Mouse (Mus musculus) lung, embryonic 16.5 days (tissue): ENCODE results near the gene Slc25a13. TPM values are rescaled to one million over a fixed set of nuclear protein-coding genes. Genes with fewer than 3 reads are reported as not detected.

ENCODE experiments used
- ATAC-seq: fragments of 200-750 bp; cut with Nextera tagmentation; 2 replicates; pipeline ENCODE4 v1.8.0; 2017; ENCODE audit warnings: low read depth, mild to moderate bottlenecking, moderate library complexity
- H3K27ac ChIP-seq: fragments of 300-500 bp; sonication (generic); 2 replicates; pipeline ENCODE4 v1.5.1; 2014; ENCODE audit warnings: mild to moderate bottlenecking, control low read depth, low read length
- H3K27me3 ChIP-seq: fragments of 300-500 bp; sonication (generic); 2 replicates; pipeline ENCODE4 v1.6.1; 2014; ENCODE audit warnings: low read depth, low read length, mixed read lengths; ENCODE audit not compliant: control insufficient read depth, insufficient read depth
- H3K36me3 ChIP-seq: fragments of 300-500 bp; sonication (generic); 2 replicates; pipeline ENCODE4 v1.6.1; 2014; ENCODE audit warnings: low read length; ENCODE audit not compliant: control insufficient read depth, insufficient read depth
- H3K4me1 ChIP-seq: fragments of 300-500 bp; sonication (generic); replicated peaks from 2 replicates; pipeline ENCODE4 v1.6.1; 2014; ENCODE audit warnings: low read length, mixed read lengths; ENCODE audit not compliant: control insufficient read depth, insufficient read depth
- H3K4me2 ChIP-seq: fragments of 300-500 bp; sonication (generic); 2 replicates; pipeline ENCODE4 v1.6.1; 2014; ENCODE audit warnings: low read depth, low read length, control low read depth
- H3K4me3 ChIP-seq: fragments of 300-500 bp; sonication (generic); 2 replicates; pipeline ENCODE4 v1.5.1; 2014; ENCODE audit warnings: mild to moderate bottlenecking, low read length, control low read depth
- H3K9ac ChIP-seq: fragments of 300-500 bp; sonication (generic); 2 replicates; pipeline ENCODE4 v1.6.1; 2014; ENCODE audit warnings: low read length, control low read depth
- H3K9me3 ChIP-seq: fragments of 300-500 bp; sonication (generic); 2 replicates; pipeline ENCODE4 v1.6.1; 2016; ENCODE audit warnings: low read length; ENCODE audit not compliant: control insufficient read depth
- WGBS: fragments of 180-500 bp; shearing (Covaris S2); extraction: QIAGEN DNeasy Blood & Tissue Kit; methylation state at CpG from one replicate; pipeline ENCODE4 v1.1.7; 2014; 5-methylcytosine and 5-hydroxymethylcytosine counted together
- polyA plus RNA-seq: library from polyadenylated mRNA; unstranded; fragments of >200 nt; fragmentation: Nextera tagmentation; extraction: Ambion mirVana; gene quantifications from 2 replicates; pipeline ENCODE4 v1.2.1, GENCODE M21; 2015

Slc25a13 gene
- polyA plus RNA-seq, 1 experiment from 2014 or later = 27.5 TPM

DNA sequence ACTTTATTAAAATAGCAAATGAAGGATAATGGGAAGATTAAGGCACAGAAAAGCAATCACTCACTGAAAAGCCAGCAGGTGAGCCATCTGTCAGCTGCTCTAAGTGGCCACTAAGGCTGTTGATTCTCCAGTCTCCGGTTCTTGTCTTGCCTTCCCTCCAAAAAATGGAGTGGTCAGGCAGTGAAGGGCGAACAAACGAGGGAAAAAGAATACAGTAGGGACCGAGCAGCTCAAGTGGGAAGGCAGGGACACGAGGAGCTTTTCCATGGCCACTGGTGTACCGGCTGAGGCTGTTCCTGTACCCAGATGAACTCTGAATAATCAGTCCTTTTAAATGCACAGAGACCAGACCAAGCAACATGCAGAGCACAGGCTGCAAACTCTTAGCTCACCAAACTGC lies 54.8 kb downstream of the Slc25a13 start:
- no peak overlapping the region for H3K9ac ChIP-seq
- no peak overlapping the region for H3K4me2 ChIP-seq
- H3K4me1 ChIP-seq = 0 out of 2 replicates have a peak, but pooled peaks cover 3% of the 10 kb centered on the region
- WGBS = 72% methylated on average over 6 of the region's 6 CpGs
- no peak for ATAC-seq
- no peaks in the 10 kb centered on the region for H3K9me3 ChIP-seq
- no peak overlapping the region for H3K27ac ChIP-seq
- no peaks in the 10 kb centered on the region for H3K27me3 ChIP-seq
- no peaks in the 10 kb centered on the region for H3K36me3 ChIP-seq
- no peak overlapping the region for H3K4me3 ChIP-seq

- no peak for ATAC-seq
- H3K27ac ChIP-seq = no peak overlapping the region
- H3K4me1 ChIP-seq = 0 out of 2 replicates have a peak, but pooled peaks cover 3% of the 10 kb centered on the region
- no peak overlapping the region for H3K4me2 ChIP-seq
- no peaks in the 10 kb centered on the region for H3K36me3 ChIP-seq
- no peak overlapping the region for H3K4me3 ChIP-seq
- H3K9ac ChIP-seq = no peak overlapping the region
- H3K9me3 ChIP-seq = no peaks in the 10 kb centered on the region
- no peaks in the 10 kb centered on the region for H3K27me3 ChIP-seq
- WGBS = 74% methylated on average over 7 of the region's 7 CpGs
Measured at GRCm38 (mm10) chr6:6160645-6161426, 56.1 kb downstream of the Slc25a13 start.

- 0 out of 2 replicates have a peak, but pooled peaks cover 3% of the 10 kb centered on the region for H3K4me1 ChIP-seq
- WGBS = 19% methylated on average over 7 of the region's 7 CpGs
- no peaks in the 10 kb centered on the region for H3K27me3 ChIP-seq
- H3K4me3 ChIP-seq = no peak overlapping the region
- no peaks in the 10 kb centered on the region for H3K9me3 ChIP-seq
- no peaks in the 10 kb centered on the region for H3K36me3 ChIP-seq
- no peak overlapping the region for H3K9ac ChIP-seq
- H3K4me2 ChIP-seq = no peak overlapping the region
- peak overlapping the region; percentile 5; the same call in 1 of the 2 replicates for H3K27ac ChIP-seq
- peak; percentile 81 for ATAC-seq
Measured at GRCm38 (mm10) chr6:6159221-6159859, 57.6 kb downstream of the Slc25a13 start.

GRCm38 (mm10) chr6:6153426-6153825 lies 63.5 kb downstream of the Slc25a13 start:
- Histone ChIP-seq H3K4me1 (peaks cover 5% of the 10 kb centered on the region; the same call in 1 of the 2 replicates), H3K4me2 (no peak overlapping the region), H3K36me3 (no peaks in the 10 kb centered on the region), H3K9me3 (no peaks in the 10 kb centered on the region), H3K9ac (no peak overlapping the region), H3K4me3 (no peak overlapping the region), H3K27ac (no peak overlapping the region), H3K27me3 (no peaks in the 10 kb centered on the region)
- WGBS = 49% methylated on average over 10 of the region's 10 CpGs
- 0 out of 2 replicates have a peak, but pooled peaks have one; percentile 36 for ATAC-seq

GRCm38 (mm10) chr6:6150811-6151210 lies 66.2 kb downstream of the Slc25a13 start:
- 95% methylated on average over 6 of the region's 6 CpGs for WGBS
- Histone ChIP-seq H3K36me3 (no peaks in the 10 kb centered on the region), H3K4me3 (no peak overlapping the region)

GRCm38 (mm10) chr6:6149751-6150150 lies 67.2 kb downstream of the Slc25a13 start:
- Histone ChIP-seq H3K9me3 (no peaks in the 10 kb centered on the region), H3K36me3 (no peaks in the 10 kb centered on the region), H3K27me3 (no peaks in the 10 kb centered on the region), H3K4me3 (no peak overlapping the region), H3K4me2 (no peak overlapping the region), H3K4me1 (peaks cover 5% of the 10 kb centered on the region; the same call in 1 of the 2 replicates), H3K27ac (no peak overlapping the region), H3K9ac (no peak overlapping the region)
- ATAC-seq = peak; percentile 57
- 38% methylated on average over 2 of the region's 2 CpGs for WGBS

More at GRCm38 (mm10) chr6:6150811-6151210, 66.2 kb downstream of the Slc25a13 start:
- no peaks in the 10 kb centered on the region for H3K9me3 ChIP-seq
- no peak for ATAC-seq
- H3K27me3 ChIP-seq = no peaks in the 10 kb centered on the region
- no peak overlapping the region for H3K4me2 ChIP-seq
- H3K27ac ChIP-seq = no peak overlapping the region
- H3K4me1 ChIP-seq = peaks cover 5% of the 10 kb centered on the region; the same call in 1 of the 2 replicates
- H3K9ac ChIP-seq = no peak overlapping the region

DNA sequence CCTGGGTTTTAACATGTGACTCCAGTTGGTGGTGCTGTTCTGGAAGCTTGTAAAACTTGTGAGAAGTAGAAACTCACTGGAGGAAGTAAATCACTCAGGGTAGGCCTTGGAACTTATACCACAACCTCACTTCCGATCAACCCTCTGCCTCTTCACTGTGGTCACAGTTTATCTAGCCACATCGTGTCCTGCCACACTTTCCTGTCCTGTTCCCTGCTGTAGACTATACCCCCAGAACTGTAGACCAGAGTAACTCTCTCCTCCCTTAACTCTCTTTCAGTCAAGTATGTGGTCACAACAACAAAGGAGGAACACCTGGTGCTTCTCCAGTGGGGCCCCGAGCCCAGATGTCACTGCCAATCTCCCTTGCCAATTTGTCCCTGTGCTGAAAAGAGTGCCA lies 67.6 kb downstream of the Slc25a13 start:
- no peaks in the 10 kb centered on the region for H3K36me3 ChIP-seq
- WGBS = 78% methylated on average over 3 of the region's 3 CpGs

DNA sequence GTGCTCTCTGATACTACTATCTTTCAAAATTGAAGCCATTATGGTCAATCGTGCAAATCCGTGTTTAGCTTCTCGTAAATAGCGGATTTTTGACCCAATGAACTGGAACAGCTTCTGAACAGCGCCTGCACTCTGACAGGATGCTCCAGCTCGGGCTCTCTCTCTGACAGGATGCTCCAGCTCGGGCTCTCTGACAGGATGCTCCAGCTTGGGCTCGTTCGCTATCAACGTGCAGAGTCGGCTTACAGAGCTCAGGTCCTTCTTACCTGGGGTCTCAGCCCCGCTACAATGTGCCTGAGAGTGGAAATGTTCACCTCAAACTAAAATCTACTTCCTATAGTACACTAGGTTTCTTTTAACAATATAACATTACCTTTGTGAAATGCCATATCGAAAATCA lies 71.6 kb downstream of the Slc25a13 start:
- Histone ChIP-seq H3K36me3 (no peaks in the 10 kb centered on the region), H3K4me1 (peaks cover 5% of the 10 kb centered on the region; the same call in 1 of the 2 replicates)
- WGBS = 77% methylated on average over 13 of the region's 13 CpGs

More for the DNA sequence above, 67.6 kb downstream of the Slc25a13 start:
- Histone ChIP-seq H3K27me3 (no peaks in the 10 kb centered on the region), H3K4me3 (no peak overlapping the region), H3K9me3 (no peaks in the 10 kb centered on the region), H3K9ac (no peak overlapping the region), H3K4me2 (no peak overlapping the region), H3K4me1 (peaks cover 5% of the 10 kb centered on the region; the same call in 1 of the 2 replicates), H3K27ac (no peak overlapping the region)
- ATAC-seq = no peak

DNA sequence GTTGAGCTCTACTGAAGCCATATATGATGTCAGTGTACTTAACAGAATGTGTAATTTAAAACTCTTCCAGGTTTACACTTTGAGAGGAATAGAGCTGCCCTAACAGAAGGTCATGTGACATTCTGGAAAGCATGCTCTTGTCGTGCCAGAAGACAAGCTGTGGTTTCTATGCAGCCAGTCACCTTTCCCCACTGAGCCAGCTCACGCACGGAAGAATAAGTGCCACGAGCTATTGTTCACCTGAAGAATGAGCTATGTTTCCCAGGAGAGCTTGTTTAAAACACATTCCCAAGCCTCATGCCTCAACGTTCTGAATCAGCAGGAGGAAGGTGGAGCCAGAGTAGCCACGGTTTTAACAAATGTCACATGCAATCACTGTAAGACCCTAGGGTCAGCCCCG lies 73.4 kb downstream of the Slc25a13 start:
- H3K4me2 ChIP-seq = no peak overlapping the region
- peak; percentile 36; the same call in 1 of the 2 replicates for ATAC-seq
- no peak overlapping the region for H3K9ac ChIP-seq
- no peaks in the 10 kb centered on the region for H3K27me3 ChIP-seq
- H3K27ac ChIP-seq = no peak overlapping the region
- no peaks in the 10 kb centered on the region for H3K36me3 ChIP-seq
- no peaks in the 10 kb centered on the region for H3K9me3 ChIP-seq
- no peaks in the 10 kb centered on the region for H3K4me1 ChIP-seq
- 35% methylated on average over 7 of the region's 7 CpGs for WGBS
- H3K4me3 ChIP-seq = no peak overlapping the region

More for the DNA sequence above, 71.6 kb downstream of the Slc25a13 start:
- Histone ChIP-seq H3K4me3 (no peak overlapping the region), H3K9ac (no peak overlapping the region), H3K27ac (no peak overlapping the region), H3K4me2 (no peak overlapping the region), H3K27me3 (no peaks in the 10 kb centered on the region), H3K9me3 (no peaks in the 10 kb centered on the region)
- no peak for ATAC-seq
